Comparison of ENCODE assay signal across 8 mouse cellular contexts in the genomic region with DNA sequence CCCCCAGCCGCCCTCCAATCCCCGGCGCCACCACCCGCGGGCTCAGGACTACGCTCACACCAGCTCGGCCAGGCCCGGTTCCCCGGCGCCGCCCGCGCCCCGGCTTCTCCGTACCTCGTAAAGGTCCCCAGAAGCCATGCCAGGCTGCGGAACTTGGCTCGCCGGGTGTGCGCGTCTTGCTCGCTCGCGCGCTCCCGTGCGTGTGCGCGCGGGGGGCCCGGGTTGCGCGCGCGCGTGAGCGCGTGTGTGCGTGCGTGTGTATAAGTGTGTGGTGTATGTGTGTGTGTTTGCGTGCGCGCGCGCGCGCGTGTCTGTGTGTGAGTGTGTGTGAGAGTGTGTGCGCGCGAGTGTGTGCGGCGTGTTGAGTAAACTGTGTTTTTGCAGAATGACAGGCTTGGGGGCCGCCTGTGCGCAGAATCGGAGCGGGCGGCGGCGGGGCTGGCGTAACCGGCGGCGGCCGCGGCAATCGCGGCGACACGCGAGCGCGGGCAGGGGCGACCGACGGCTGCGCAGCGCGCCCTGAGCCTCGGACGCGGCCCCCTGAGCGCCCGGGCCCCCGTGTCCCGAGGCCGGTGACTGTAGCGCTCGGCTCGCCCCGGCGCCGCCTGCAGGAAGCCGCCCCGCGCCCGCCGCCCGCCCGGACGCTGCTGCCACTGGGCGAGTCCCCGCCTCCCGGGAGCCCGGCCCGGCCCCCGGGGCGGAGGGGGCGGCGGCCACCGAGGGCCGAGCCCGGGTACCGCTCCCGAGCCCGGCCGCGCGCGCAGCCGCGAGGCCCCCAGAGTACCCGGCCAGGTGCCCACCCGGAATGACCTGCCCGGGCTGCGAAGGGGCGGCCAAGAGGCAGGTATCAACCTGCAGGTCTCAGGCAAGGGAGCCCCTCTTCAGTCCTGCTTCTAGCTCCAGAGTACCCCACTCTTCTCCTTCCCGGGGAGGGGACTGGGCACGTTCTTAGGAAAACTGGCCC. TPM values are rescaled to one million over a fixed set of nuclear protein-coding genes. Genes with fewer than 3 reads are reported as not detected.
A peak's percentile ranks its signal among the peaks of the same experiment; 100 is the strongest.
DNase-seq lines count a peak whose midpoint lies in the region; ATAC-seq and TF ChIP-seq lines count a peak whose summit lies in the region.

A gene (minus strand): TSS at position 308 of the 964 bp plus-strand sequence.

- peak within 1 kb of the TSS; percentile 78 for H3K9ac ChIP-seq in lung, embryonic 15.5 days

- WGBS in cerebellum, adult 2 months = under 1% methylated on average over 125 of the region's 129 CpGs
- WGBS in hindbrain, embryonic 10.5 days = under 1% methylated on average over 129 of the region's 129 CpGs
- WGBS in lung, embryonic 15.5 days = under 1% methylated on average over 115 of the region's 129 CpGs
- WGBS in olfactory bulb, adult 2 months = under 1% methylated on average over 126 of the region's 129 CpGs

- TF ChIP-seq CTCF in cerebellum, adult 2 months (IDR thresholded peaks at IDR 0.05; ENCODE audit: borderline replicate concordance, insufficient read depth, low read depth, low read length) = no peak
- TF ChIP-seq CTCF in olfactory bulb, adult 2 months (IDR thresholded peaks at IDR 0.05; ENCODE audit: insufficient read depth, low read depth, low read length) = no peak

- H3K9me3 ChIP-seq in hindbrain, embryonic 10.5 days = peaks cover 11% of the 10 kb centered on the region
- no peaks in the 10 kb centered on the region for H3K9me3 ChIP-seq in lung, embryonic 15.5 days

- DNase-seq in ES-CJ7 (ENCODE audit: low read depth, low spot score) = peak; percentile 80
- DNase-seq in cerebellum, adult 2 months = peak; percentile 89 to 90
- peak; percentile 69 to 84 for DNase-seq in frontal cortex, adult 2 months (ENCODE audit: extremely low spot score in 1 of 2, low spot score in 1 of 2)
- peak; percentile 75 for DNase-seq in hindbrain, embryonic 10.5 days (ENCODE audit: low spot score)
- peak; percentile 81 for DNase-seq in layer of hippocampus, adult 9-10 months (ENCODE audit: low spot score)
- peak; percentile 67 to 69 for DNase-seq in thymus, adult 18-20 months

- H3K27me3 ChIP-seq in cerebellum, adult 2 months (ENCODE audit: control insufficient read depth, insufficient read depth, low read length) = no peaks in the 10 kb centered on the region
- H3K27me3 ChIP-seq in hindbrain, embryonic 10.5 days (ENCODE audit: insufficient read depth, poor library complexity, severe bottlenecking) = peaks cover 24% of the 10 kb centered on the region
- peaks cover 15% of the 10 kb centered on the region for H3K27me3 ChIP-seq in lung, embryonic 15.5 days

- H3K4me2 ChIP-seq in lung, embryonic 15.5 days = peak within 1 kb of the TSS; percentile 87

- peak; percentile 57 for TF ChIP-seq POLR2A in cerebellum, adult 2 months (IDR thresholded peaks at IDR 0.05; ENCODE audit: borderline replicate concordance, insufficient read depth, low read length)
- no peak for TF ChIP-seq POLR2A in olfactory bulb, adult 2 months (IDR thresholded peaks at IDR 0.05; ENCODE audit: insufficient read depth, low read depth, low read length)

- peak within 1 kb of the TSS; percentile 49 for H3K27ac ChIP-seq in cerebellum, adult 2 months (ENCODE audit: insufficient read depth, low read length)
- H3K27ac ChIP-seq in hindbrain, embryonic 10.5 days = peak within 1 kb of the TSS; percentile 92
- H3K27ac ChIP-seq in lung, embryonic 15.5 days = peak within 1 kb of the TSS; percentile 84
- peak within 1 kb of the TSS; percentile 59 for H3K27ac ChIP-seq in olfactory bulb, adult 2 months (ENCODE audit: insufficient read depth, low read depth, low read length)

- H3K4me1 ChIP-seq in cerebellum, adult 2 months (ENCODE audit: control insufficient read depth, insufficient read depth, low read length) = no peaks in the 10 kb centered on the region
- peaks cover 10% of the 10 kb centered on the region for H3K4me1 ChIP-seq in hindbrain, embryonic 10.5 days (replicated peaks)
- peaks cover 14% of the 10 kb centered on the region for H3K4me1 ChIP-seq in lung, embryonic 15.5 days
- H3K4me1 ChIP-seq in olfactory bulb, adult 2 months (ENCODE audit: control insufficient read depth, insufficient read depth, low read length) = peaks cover 16% of the 10 kb centered on the region

- peaks cover 8% of the 10 kb centered on the region for H3K36me3 ChIP-seq in hindbrain, embryonic 10.5 days
- H3K36me3 ChIP-seq in lung, embryonic 15.5 days = 0 out of 2 replicates have a peak, but pooled peaks cover 2% of the 10 kb centered on the region

- peak within 1 kb of the TSS; percentile 78 for H3K4me3 ChIP-seq in cerebellum, adult 2 months (replicated peaks; ENCODE audit: insufficient read depth, low read depth, low read length)
- peak within 1 kb of the TSS; percentile 79 for H3K4me3 ChIP-seq in hindbrain, embryonic 10.5 days
- H3K4me3 ChIP-seq in lung, embryonic 15.5 days = peak within 1 kb of the TSS; percentile 90
- H3K4me3 ChIP-seq in olfactory bulb, adult 2 months (ENCODE audit: insufficient read depth, low read depth, low read length) = peak within 1 kb of the TSS; percentile 91

- peak; percentile 86 for ATAC-seq in lung, embryonic 15.5 days (ENCODE audit: borderline replicate concordance, extremely low read depth, low FRiP score, low TSS enrichment)

RNA-seq across cellular contexts. Expression of the gene that starts here (rescaled TPM):
- polyA plus RNA-seq in cerebellum, adult 2 months (2012; rRNA removed) = 6.5 and 7.6 TPM in 2 replicates
- 3.6 and 3.7 TPM in 2 replicates for polyA plus RNA-seq in frontal cortex, adult 2 months (2012; rRNA removed)
- polyA plus RNA-seq in hindbrain, embryonic 10.5 days (2016; fragmentation: Nextera tagmentation; extraction: Ambion mirVana) = 5.9 and 7.4 TPM in 2 replicates
- 6.9 and 7.2 TPM in 2 replicates for polyA plus RNA-seq in lung, embryonic 15.5 days (2015; fragmentation: Nextera tagmentation; extraction: Ambion mirVana)
- polyA plus RNA-seq in olfactory bulb, adult 2 months (2012; ENCODE audit: insufficient read depth, insufficient read length, low replicate concordance, missing spikeins) = not detected in 2 replicates

Comparison
In these comparisons a context has a peak if more than half of its experiments do, and no peak if none do; other contexts are left out.
1. Peak in every context shown above with its lines: DNase-seq, ATAC-seq, H3K4me3 ChIP-seq and H3K27ac ChIP-seq.